Mouse (Mus musculus): ENCODE data around the gene Pstk.
"Not testable (repeated sequence)": the region's sequence is repeated elsewhere in the genome, so short reads cannot be mapped to it uniquely, and the experiment has no call there.

Pstk gene

DNA sequence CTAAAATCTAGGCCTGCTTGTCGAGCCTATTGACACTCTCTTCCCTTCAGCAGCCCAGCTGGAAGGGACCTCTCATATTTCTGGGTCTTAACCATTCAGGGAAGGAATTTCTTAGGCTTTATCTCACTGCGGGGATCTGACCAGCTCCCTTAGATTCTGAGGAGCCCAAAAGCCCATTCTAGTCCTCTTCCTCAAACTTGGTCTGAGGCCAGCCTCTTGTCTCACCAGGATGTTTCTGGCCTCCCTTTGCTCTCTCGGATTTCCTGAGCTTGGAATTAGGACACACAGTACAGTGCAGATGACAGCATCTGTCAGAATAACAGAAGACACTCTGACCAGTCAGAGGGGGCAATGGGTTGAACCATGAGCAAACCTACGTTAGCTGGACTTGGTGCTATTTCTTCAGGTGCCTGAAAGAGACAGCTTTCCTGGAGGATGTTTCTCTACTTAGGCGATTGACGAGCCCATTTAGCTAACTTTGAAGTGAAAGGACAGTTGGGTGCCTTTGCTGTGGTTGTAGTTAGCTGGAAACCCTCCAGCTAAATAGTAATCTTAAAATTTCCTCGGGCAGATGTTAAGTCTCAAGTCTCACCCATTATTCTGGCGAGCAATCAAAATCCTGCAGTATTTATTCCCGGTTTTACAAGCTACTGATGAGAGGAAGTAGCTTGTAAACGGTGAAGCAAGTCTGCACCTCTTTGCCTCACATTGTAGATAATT is 40.4 kb downstream of the Pstk start:
- in situ Hi-C loops (cut with MboI, MseI) = loop anchor here in 1 of 2 experiments (5.0 kb wide), 1 partner anchor 39 kb away; the partner anchor contains the start of gene Pstk

DNA sequence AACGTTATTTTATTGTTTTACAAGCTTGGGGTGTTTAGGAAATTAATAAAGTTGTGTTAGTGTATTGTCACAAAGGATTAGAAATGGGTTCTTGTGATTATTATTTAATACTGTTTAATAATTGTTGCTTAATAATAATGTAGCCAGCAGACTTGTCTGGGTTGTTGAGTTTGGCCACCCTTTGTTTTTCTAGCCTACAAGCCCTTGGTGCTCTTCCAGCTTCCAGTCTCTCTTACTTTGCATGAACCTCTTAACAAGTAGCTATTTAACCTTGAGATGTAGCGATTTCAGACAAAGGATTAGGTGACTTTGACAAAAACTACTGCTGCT is 41.0 kb downstream of the Pstk start:
- in situ Hi-C loops (cut with MboI, MseI) = loop anchor here in 1 of 2 experiments (5.0 kb wide), 1 partner anchor 40 kb away; the partner anchor contains the start of gene Pstk

DNA sequence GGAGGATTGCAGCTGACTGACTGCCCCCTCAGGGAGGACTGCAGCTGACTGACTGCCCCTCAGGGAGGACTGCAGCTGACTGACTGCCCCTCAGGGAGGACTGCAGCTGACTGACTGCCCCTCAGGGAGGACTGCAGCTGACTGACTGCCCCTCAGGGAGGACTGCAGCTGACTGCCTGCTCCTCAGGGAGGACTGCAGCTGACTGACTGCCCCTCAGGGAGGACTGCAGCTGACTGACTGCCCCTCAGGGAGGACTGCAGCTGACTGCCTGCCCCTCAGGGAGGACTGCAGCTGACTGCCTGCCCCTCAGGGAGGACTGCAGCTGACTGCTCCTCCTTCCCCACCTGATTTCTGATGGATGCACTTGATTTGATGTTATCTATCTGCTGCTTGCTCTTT is 45.8 kb downstream of the Pstk start:
- in situ Hi-C loops (cut with MboI, MseI) = not testable (repeated sequence)

DNA sequence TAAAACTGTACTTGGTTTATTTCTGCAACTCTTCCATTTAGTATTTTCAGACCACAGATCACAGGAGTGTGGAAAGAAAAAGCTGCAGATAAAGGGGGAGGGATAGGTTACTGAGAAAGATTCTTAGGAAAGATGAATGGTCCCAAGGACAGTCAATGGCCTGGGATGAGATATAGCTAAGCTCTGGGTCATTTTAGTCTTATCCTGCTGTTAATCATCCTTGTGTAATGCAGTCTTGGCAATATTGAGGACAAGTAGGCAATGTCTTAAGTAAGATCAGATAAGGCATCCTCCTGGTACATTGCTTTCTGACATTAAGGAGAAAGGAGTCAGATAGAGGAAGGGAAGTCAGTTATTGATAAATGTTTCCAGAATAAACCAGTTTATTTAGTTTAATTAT is 46.7 kb downstream of the Pstk start:
- in situ Hi-C loops (cut with MboI, MseI) = no loop called here

DNA sequence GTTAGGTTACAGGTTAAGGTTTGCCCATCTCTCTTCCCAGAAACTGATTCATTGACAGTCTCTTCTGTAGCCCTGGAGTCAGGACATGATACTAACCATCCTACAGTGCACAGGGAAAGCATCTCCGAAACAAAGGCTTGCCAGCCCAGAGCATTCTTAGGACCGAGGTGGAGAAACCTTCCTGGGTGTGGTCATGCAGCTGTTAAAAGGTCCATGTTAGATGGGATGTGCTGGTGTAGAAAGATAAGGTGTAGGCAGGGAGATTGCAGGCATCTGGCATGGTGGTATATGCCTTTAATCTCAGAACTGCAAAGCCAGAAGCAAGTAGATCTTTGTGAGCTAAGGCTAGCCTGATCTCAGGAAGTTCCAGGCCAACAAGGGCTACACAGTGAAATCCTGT is 54.0 kb downstream of the Pstk start:
- in situ Hi-C loops (cut with MboI, MseI) = no loop called here

DNA sequence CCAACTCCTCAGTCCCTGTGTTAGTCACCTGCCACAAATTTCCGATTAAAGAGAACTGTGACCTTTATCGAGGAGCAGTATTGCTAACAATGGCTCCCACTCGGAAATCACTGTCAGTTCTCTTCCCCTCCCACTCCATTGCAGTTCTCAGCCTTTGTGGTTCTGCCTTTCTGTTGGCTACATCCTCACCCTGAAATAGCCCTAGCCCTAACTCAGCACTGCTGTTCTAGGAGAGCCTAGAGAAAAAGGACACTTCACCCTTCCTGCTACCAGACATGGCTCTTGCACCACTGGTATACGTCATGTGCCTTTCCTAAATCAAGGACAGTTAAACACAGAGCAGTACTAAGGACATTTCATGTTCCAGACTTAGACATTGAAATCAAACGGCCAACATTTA is 56.4 kb downstream of the Pstk start:
- in situ Hi-C loops (cut with MboI, MseI) = no loop called here

DNA sequence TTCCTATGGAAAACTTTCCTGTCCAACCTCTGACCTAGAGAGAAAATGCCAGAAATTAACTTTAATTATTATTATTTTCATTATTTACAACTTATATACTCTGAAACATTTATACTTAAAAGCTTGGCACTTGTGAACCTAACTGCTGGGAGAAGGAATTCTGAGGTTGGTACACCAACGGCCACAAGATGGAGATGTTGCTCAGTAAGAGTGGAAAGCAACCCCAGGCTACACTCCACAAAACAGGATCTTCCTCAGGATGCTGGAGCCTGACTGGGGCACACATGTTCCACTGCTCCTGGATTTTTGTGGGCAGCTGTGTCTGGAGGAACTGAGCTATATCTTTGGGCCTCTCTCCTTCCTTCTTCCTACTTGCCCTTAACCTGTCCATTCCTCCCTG is 61.3 kb downstream of the Pstk start:
- in situ Hi-C loops (cut with MboI, MseI) = loop anchor here in 1 of 2 experiments (5.0 kb wide), 2 partner anchors 40 to 445 kb away; no protein-coding TSS in a partner anchor

DNA sequence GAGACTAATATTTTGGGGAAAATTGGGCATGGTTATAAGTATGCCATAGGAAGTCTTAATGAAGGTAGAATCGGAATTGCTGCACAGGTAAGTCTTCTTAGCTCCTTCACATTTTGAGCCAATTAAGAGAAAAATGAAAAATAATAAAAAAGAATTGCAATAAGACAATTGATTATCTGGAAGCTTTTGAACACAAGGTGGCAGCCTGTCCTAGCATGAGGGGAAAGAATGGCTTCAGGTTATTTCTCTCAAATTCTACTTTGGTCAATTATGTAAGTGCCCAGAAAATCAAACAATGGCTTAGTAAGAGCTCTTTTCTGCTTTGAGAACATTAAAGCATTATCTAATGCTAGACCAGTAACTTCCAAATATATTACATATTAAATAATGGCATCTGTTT is 63.3 kb downstream of the Pstk start:
- in situ Hi-C loops (cut with MboI, MseI) = loop anchor here in 1 of 2 experiments (5.0 kb wide), 2 partner anchors 38 to 443 kb away; no protein-coding TSS in a partner anchor

DNA sequence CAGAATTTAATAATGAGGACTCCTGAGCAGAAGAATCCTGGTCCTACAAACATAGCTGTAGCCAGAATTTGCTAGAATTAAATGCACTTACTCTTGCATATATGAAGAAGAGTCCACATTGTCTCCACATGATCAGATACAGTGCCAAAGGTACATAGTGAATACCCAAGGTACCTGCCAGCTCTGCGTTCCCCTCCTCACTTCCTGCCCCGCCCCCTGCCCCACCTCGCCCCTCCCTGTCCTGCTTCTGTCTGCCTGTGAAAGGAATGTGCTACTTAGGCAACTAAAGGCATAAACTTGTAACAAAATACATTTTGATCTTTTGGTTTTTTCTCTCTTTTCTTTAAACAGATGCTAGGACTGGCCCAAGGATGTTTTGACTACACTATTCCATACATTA is 66.1 kb downstream of the Pstk start:
- in situ Hi-C loops (cut with MboI, MseI) = no loop called here
